Mouse (Mus musculus) CD4-positive, CD25-positive, alpha-beta regulatory T cell, adult 4 months (primary cell): ENCODE data around the gene Sh3d21. TPM values are rescaled to one million over a fixed set of nuclear protein-coding genes. Genes with fewer than 3 reads are reported as not detected.

ENCODE experiments used
- ATAC-seq: one replicate; pipeline ENCODE4 v1.8.0; 2017
- polyA plus RNA-seq, 2 experiments: library from polyadenylated mRNA; unstranded; fragments of 100-300 nt; shearing (Covaris generic); gene quantifications; one replicate each; pipeline ENCODE4 v1.2.1; 2017

Gene Sh3d21
- polyA plus RNA-seq, 2 experiments from 2014 or later = 0.56 to 1.2 TPM

DNA sequence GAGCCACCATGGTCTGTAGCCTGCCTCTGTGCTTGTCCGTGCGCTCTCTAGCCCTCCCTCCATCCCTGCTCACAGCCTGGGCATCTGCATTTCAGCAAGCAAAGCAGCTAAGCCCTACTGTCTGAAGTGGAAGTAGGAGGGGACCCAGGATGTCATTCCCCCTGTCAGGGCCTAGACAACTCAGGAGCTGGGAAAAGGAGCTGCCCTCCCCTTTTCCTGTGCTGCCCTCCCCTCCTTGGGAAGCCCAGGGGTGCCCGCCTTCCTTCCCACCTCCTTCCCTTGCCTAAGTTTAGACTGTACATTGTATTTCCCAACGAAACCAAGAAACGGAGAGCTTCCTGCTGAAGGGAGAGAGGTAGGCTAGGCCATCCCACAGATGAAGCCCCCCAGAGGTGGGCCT, 22.3 kb downstream of the Sh3d21 start:
- no peak for ATAC-seq

DNA sequence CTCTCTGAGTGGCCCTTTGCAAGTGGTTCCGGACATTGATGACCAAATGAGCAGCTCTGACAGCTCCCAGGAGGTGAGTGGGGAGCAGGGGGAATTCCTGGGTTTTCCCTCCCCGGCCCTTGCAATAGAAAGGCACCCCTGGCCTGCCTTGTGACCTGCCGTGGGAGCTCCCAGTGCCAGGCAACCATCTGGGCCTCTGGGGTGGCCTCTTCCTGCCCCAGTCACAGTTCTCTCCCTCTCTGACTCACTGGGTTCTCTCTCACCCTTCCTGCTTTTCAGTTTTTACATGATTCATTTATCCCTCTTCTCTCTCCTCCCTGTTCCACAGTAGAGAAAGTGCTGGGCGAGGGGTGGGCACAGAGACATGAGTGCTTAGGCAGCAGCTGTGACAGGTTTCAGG, 25.5 kb downstream of the Sh3d21 start:
- no peak for ATAC-seq

GRCm38 (mm10) chr4:126134639-126135038, 28.7 kb downstream of the Sh3d21 start:
- no peak for ATAC-seq

GRCm38 (mm10) chr4:126134236-126134635, 29.1 kb downstream of the Sh3d21 start:
- no peak for ATAC-seq

DNA sequence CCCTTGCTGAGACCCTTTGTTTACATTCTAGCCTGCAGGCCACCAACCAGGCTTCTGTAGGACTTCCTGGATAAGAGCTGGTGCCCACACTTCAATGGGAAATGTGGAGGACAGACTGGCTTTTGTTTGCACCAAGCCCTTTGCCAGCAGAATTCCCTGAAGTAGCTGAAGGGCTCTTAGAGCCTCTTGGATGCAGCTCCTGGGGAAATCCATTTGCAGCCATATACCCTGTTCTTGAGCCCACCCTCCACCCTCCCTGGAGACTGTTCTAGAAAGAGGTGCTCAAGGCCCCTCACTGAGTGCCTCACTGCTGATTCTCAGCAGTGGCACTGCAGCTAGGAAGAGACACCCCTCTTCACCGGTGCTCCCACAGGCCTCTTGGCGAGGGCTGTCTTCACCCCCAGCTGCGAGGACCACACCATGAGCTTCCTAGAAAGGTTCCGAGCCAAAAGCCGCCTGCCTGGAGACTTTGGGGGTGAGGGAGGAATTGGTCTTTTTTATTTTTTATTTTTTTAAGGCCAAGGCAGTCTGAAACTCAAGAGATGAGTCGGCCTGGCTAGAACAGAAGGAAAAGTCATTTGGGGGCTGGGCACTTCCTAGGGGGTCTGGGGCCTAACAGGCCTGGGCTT, 30.5 kb downstream of the Sh3d21 start:
- ATAC-seq = no peak

DNA sequence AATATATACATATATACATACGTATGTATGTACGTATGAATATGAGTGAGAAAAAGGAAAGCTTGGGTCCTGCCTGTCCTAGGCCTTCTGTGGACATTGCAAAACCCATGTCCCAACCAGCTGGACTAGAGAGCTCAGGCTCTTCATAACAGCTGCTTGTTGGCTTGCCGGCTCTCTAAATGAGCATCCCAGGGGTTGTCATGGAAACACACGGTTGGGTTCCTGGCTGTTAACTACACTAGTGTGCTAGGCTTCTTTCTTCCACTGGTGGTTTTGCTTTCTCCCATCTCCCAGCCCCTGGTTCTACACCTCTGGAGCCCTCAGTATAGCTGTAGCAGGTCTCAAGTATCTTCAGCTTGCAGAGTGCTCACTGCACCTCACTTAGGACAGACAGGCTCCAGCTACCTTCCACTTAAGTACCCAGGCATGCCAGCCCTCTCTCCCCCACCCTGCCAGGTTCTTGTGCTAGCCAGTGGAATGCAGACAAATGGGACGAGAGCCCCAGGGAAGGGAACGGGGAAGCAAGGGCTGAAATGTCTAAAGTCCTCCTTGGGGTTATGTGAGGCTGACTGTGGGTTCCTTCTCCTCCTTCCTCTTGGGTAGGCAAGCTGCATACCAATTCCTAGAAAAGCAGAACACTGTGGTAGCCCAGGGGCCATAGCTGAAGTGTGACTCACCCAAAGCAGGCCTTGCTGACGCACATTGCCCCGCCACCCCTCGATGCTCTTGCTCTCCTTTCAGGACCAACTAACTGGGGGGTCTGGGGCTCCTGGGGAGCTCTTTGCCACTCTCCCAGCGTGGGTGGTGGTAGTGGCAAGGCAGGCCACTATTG, 31.8 kb downstream of the Sh3d21 start:
- no peak for ATAC-seq

- ATAC-seq = no peak
Observed at GRCm38 (mm10) chr4:126130502-126130901, 32.8 kb downstream of the Sh3d21 start.

GRCm38 (mm10) chr4:126123309-126124040, 39.8 kb downstream of the Sh3d21 start:
- ATAC-seq = no peak

GRCm38 (mm10) chr4:126120506-126120905, 42.8 kb downstream of the Sh3d21 start:
- no peak for ATAC-seq

DNA sequence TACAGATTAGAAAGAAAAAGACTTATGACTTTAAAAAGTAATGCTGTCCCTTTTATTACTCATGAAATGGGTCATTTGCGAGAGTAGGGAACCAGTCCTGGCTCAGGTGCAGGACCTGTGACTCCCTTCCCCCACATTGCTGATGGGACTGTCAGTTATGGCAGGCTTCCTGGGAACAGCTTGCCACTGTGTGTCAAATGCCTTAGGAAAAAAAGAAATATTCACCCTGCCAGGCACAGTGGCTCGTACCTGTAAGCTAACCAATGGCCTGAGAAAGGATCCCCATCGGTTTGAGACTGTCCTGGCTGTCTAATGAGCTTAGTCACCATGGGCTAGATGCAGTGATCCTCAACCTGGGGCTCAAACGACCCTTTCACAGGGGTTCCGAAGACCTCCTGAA, 43.2 kb downstream of the Sh3d21 start:
- no peak for ATAC-seq

DNA sequence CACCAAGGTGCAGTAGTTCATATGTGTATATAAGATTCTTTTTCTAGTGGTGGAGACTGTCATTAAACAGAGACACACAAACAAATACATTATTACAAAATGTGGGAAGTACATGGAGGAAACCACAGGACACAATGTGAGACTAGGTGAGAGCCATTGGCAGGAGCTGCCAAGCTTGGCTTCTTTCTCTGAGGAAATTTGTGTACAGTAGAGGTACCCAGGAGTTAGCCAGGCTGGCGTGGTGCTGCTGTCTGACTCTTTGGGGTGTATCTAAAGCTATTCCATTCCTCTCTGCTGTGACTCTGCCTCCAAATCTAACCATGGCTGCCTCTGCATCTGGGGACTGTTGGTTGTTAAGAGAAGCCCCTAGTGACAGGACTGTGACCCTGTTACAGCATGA, 44.2 kb downstream of the Sh3d21 start:
- no peak for ATAC-seq

DNA sequence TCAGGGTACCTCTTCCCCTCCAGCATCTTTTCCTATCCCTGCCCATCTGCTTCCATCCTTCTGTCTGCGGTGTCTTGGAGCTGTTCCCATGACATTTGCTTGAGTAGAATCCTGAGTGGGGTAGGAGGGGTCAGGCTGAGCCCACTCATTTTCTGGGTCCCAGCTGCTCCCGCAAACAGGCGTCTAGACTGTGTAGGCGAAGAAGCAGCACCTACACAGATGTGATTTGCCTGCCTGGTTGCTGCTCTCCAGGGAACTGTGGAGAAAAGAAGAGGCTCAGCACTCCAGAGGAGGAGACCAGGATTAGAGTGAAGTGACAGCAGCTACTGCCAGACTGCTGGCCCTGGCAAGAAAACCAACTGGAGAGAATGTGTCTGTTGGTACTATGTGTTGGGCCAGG, 44.6 kb downstream of the Sh3d21 start:
- no peak for ATAC-seq

DNA sequence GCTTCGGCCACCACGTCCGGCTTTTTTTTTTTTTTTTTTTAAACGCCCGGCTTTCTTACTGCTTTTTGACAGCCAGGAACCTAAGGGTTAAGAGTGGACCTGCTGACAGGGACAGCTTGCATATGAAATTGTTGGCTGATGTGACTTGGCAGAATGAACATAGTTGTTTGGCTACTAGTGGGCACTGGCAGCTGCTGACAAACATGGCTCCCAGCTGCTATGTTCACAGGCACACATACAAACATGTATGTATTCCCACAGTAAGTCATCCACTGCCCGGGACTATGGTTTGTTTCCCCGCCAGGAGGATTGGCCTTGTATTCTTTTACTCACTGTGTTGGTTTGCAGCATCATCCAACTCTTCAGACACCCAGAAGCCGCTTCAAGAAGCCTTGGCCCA, 46.2 kb downstream of the Sh3d21 start:
- ATAC-seq = no peak

DNA sequence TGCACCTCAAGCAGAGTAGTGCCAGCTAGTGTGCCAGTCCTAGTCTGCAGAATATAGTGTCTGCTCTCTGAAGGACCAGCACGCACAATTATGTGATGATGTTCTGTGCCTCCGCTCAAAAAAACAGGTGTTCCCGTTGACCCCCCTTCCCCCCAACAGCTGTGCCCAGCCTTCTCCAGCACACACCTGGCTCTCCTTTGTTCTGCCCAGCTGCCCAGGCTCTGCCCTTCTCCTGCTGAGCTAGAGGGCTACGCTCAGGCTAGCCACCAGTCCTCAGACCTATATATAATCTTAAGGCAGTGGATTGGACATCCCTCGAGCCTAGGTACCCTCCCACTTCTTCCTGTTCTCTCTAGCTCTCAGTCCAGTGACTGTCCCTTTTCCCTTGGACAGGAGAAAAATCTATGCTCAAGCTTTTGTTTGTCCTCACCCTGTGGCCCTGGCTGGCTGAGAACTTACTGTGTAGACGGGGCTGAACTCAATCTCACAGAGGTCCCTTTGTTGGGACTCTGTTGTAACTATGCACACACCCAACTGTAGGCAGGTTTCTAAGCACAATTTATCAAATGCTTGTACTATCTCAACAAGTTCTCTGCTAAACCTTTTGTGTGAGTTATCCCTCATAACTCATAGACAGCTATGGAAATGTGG, 47.3 kb downstream of the Sh3d21 start:
- no peak for ATAC-seq

GRCm38 (mm10) chr4:126115411-126115810, 47.9 kb downstream of the Sh3d21 start:
- no peak for ATAC-seq

DNA sequence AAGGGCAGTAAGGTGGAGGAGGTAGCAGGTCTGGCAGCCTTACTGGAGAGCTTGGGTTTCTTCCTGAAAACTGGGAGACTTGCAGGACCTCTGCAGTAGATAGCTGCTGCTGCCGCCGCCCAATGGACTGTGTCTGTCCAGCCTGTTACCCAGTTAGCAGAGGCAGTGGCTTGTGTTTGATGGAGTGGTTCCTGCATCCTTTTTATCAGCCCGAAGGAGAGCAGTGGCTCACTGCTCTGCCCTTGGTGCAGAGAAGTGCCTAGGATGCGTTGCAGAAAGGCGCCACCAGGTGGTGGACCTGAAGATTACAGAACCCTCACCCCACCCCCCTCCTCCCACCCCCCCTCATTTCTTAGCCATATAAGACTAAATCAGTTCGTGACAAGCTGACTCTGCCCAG, 49.3 kb downstream of the Sh3d21 start:
- ATAC-seq = no peak

DNA sequence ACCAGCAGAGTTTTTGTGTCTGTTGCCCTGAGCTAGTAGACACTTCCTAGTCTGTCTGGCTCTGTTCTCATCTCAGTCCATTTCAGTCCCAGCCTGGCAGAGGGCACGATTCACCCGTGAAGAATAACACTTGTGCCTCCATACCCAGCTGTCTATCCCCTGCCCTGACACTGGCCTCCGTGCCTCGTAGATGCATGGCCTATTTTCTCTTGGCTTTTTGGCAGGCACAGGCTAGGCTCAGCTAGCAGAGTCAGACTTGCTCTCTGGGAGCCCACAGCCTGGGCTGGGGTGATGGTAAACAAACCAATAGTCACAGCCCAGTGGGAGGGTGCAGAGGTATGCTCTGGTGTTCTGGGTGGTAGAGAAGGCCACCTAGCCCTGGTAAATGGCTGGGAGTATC, 50.0 kb downstream of the Sh3d21 start:
- ATAC-seq = no peak

DNA sequence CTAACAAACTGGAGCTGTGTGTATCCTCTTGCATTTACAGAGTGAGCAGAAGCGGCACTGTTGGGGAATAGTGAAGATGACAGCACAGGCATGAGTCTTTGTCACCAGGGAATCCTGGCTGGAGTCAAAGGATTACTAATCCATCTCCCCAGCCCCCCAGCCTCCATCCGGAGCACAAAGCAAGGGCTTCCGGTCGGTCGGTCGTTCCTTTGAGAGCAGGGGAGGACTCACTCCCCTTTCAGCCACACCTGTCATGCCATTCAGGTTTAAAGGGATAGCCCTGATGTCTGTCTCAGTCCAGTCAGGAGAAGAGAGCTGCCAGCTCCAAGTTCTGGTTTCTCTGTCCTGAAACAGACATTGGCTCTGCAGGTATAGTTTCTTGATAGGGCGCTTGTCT, 52.1 kb downstream of the Sh3d21 start:
- ATAC-seq = peak; percentile 36

DNA sequence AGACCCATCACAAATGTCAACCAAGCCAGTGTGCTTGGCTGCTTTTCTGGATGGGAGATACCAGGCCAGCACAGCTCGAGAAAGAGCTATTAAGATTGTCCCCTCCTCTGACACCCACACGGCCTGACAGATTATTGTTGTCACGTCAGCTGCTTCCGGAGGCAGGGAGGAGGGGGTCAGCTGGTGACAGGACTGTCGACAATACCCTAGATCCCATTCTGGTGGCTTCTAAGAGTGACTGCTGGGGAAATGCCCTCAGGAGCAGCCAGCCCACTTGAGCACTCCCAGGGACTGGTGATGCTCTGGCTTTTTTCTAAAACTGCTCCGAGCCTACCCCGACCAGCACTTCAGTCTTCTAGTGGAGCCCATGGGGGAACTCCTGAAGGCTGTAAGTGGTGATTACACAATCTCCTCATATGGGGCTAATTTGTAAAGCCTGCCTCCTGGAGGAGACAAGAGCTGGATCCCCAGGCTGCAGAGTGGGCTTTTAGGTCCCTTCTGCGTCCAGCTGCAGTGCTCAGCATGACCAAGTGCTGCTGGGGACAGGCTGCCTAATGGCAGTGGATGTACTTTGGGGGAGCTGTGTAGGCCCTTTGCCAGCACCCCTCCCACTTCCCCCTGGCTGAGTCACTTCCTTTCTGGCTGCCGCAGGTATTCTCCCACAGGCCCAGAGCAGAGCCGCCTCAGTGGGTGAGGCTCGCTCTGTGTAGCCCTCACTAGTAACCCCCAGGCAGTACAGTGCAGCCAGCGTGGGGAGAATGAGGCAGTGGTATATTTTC, 52.7 kb downstream of the Sh3d21 start:
- peak; percentile 87 for ATAC-seq

DNA sequence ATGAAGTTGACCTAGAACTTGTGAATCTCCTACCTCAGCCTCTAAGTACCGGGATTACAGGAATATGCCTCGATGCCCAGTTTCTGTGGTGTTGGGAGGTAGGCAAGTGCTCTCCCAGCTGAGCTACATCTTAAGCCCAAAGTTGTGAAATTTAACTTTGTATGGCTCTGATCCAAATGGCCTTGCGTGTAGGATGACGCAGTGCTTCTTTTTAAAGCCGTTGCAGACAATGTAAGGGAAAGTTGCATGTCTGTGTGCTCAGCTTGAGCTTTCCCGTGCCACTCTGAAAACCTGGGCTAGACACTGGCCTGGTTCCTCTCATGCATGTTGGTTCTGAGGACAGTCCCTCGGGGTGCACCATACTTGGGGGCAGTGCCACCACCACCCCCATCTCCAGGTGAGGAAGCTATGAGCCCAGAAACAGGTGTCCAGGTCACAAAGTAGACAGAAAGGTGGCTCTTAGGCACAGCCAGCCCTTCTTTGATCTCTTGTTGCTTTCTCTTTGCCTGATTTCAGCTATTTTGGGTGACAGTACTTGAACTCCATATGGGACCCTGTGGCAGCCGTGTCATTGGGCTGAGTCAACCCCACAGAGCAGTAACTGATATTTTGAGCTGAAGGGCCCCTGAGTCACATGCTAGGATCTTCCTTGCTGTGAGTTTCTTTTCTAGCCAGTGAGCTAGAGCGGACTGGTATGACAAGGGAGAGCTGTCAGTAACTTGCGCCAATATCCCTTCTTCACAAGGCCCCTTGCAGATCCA, 53.5 kb downstream of the Sh3d21 start:
- peak; percentile 40 for ATAC-seq

- ATAC-seq = no peak
Observed at GRCm38 (mm10) chr4:126108061-126108740, 55.1 kb downstream of the Sh3d21 start.
